Mouse (Mus musculus) myocyte (in vitro differentiated cells): ENCODE results near the gene Pkdrej. TPM values are rescaled to one million over a fixed set of nuclear protein-coding genes. Genes with fewer than 3 reads are reported as not detected.

Experiments
- H3K27me3 ChIP-seq: one replicate; pipeline ENCODE4 v1.6.1; 2011; ENCODE audit not compliant: control insufficient read depth, insufficient read depth, insufficient read length
- H3K36me3 ChIP-seq: one replicate; pipeline ENCODE4 v1.6.1; 2011; ENCODE audit not compliant: control insufficient read depth, insufficient read depth
- H3K4me2 ChIP-seq: one replicate; pipeline ENCODE4 v1.6.1; 2011; ENCODE audit warnings: low read depth, control low read depth
- H3K4me3 ChIP-seq: one replicate; pipeline ENCODE4 v1.5.1; 2011; ENCODE audit warnings: mild to moderate bottlenecking, control low read depth, moderate library complexity
- H3K79me2 ChIP-seq: one replicate; pipeline ENCODE4 v1.6.1; 2011; ENCODE audit not compliant: control insufficient read depth, insufficient read depth
- H3ac ChIP-seq: one replicate; pipeline ENCODE4 v1.6.1; 2011; ENCODE audit not compliant: control insufficient read depth, insufficient read length
- CEBPB ChIP-seq: IDR thresholded peaks from 2 replicates; pipeline ENCODE4 v1.6.1; 2011; ENCODE audit warnings: mild to moderate bottlenecking, moderate library complexity; ENCODE audit not compliant: poor library complexity, insufficient read depth, severe bottlenecking
- E2F4 ChIP-seq: IDR thresholded peaks from one replicate; pipeline ENCODE4 v1.6.1; 2011; ENCODE audit warnings: mild to moderate bottlenecking, control low read depth, moderate library complexity; ENCODE audit not compliant: insufficient read depth
- MAX ChIP-seq: IDR thresholded peaks from one replicate; pipeline ENCODE4 v1.6.1; 2011; ENCODE audit warnings: low read depth, mild to moderate bottlenecking, control low read depth
- MYOD1 ChIP-seq, 3 experiments: IDR thresholded peaks; one replicate each; pipeline ENCODE4 v1.6.1; 2011; ENCODE audit warnings: control low read depth in 2 of 3, low read depth in 2 of 3, mild to moderate bottlenecking in 2 of 3, moderate library complexity in 1 of 3; ENCODE audit not compliant: insufficient read length in 2 of 3, control insufficient read depth in 1 of 3
- MYOG ChIP-seq, 3 experiments: IDR thresholded peaks; one replicate each; pipeline ENCODE4 v1.6.1; 2011; ENCODE audit warnings: control low read depth in 2 of 3, low read depth in 2 of 3, mild to moderate bottlenecking in 2 of 3; ENCODE audit not compliant: insufficient read length in 2 of 3, control insufficient read depth in 1 of 3, insufficient read depth in 1 of 3
- POLR2A ChIP-seq: IDR thresholded peaks from one replicate; pipeline ENCODE4 v1.6.1; 2011; ENCODE audit warnings: low read depth, mild to moderate bottlenecking, control low read depth, moderate library complexity; ENCODE audit not compliant: insufficient read length
- POLR2AphosphoS2 ChIP-seq: IDR thresholded peaks from one replicate; pipeline ENCODE4 v1.6.1; 2011; ENCODE audit warnings: low read depth, control low read depth; ENCODE audit not compliant: insufficient read length
- REST ChIP-seq: IDR thresholded peaks from one replicate; pipeline ENCODE4 v1.6.1; 2011; ENCODE audit warnings: mild to moderate bottlenecking, control low read depth, moderate library complexity; ENCODE audit not compliant: insufficient read depth, insufficient read length
- SRF ChIP-seq: IDR thresholded peaks from one replicate; pipeline ENCODE4 v1.6.1; 2011; ENCODE audit warnings: low read depth; ENCODE audit not compliant: control insufficient read depth, insufficient read length
- TCF12 ChIP-seq: IDR thresholded peaks from one replicate; pipeline ENCODE4 v1.6.1; 2011; ENCODE audit warnings: mild to moderate bottlenecking, control low read depth; ENCODE audit not compliant: poor library complexity, insufficient read depth, severe bottlenecking
- TCF3 ChIP-seq: IDR thresholded peaks from one replicate; pipeline ENCODE4 v1.6.1; 2011; ENCODE audit warnings: low read depth, control low read depth; ENCODE audit not compliant: insufficient read length
- USF1 ChIP-seq: IDR thresholded peaks from one replicate; pipeline ENCODE4 v1.6.1; 2011; ENCODE audit warnings: low read depth, mild to moderate bottlenecking, control low read depth, moderate library complexity
- polyA plus RNA-seq: library from polyadenylated mRNA; unstranded; fragments of >200 nt; fragmentation: generic; extraction: Trizol; gene quantifications from one replicate; pipeline ENCODE4 v1.2.1, GENCODE M21; 2012; ENCODE audit warnings: missing spikeins

The Pkdrej gene
- polyA plus RNA-seq, 1 experiment, result not detected

DNA sequence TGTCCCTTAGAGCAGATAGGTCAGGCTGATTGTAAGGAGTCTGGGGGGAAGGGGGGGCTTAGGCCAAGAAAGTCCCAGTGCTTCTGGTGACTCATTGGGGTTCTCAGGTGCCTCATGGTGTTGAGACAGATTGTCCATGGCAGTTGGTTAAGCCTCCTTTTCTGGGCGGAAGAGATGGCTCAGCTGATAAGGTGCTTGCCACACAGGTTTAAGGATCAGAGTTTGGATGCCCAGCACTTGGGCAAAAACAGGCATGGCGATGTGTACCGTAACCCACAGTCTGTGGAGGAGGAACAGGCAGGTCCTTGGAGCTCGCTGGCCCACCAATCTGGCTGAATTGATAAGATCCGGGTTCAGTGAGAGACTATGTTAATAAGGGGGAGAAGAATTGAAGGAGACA is 15.4 kb upstream of the Pkdrej start:
- no peaks in the 10 kb centered on the region for H3K36me3 ChIP-seq
- H3ac ChIP-seq, result no peak overlapping the region
- H3K79me2 ChIP-seq, result no peaks in the 10 kb centered on the region
- no peak for TF ChIP-seq SRF
- no peak overlapping the region for H3K4me3 ChIP-seq
- peaks cover 39% of the 10 kb centered on the region for H3K27me3 ChIP-seq
- H3K4me2 ChIP-seq, result no peak overlapping the region

DNA sequence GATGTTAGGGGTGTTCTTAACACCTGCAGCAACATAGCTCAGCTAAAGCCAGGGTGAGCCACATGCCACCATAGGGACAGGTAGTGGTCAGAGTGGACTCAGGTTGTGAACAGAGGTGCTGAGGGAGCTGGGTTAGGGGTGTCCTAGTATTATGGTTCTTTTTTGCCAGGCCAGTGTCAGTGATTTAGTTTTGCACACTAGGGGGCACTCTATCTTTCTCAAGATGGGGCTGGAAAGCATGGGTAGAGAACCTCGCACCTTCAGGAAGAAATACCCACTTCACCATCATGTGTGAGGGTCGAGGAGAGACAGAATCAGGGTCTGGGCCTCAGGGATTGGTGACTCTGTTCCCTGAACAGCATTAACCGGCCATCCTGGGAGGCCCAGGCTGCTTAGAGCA is 13.8 kb upstream of the Pkdrej start:
- H3K4me3 ChIP-seq, result no peak overlapping the region
- H3K4me2 ChIP-seq, result no peak overlapping the region
- H3K36me3 ChIP-seq, result no peaks in the 10 kb centered on the region
- H3K79me2 ChIP-seq, result no peaks in the 10 kb centered on the region
- TF ChIP-seq MAX (no peak), TCF12 (no peak), CEBPB (no peak), E2F4 (no peak), SRF (no peak), MYOD1 (IDR thresholded peaks at IDR 0.05; ENCODE audit: control insufficient read depth in 1 of 3, insufficient read length in 2 of 3, low read depth in 2 of 3) (no peak), POLR2AphosphoS2 (no peak), MYOG (IDR thresholded peaks at IDR 0.05; ENCODE audit: control insufficient read depth in 1 of 3, insufficient read depth in 1 of 3, insufficient read length in 2 of 3, low read depth in 2 of 3) (no peak)
- no peak overlapping the region for H3ac ChIP-seq
- peaks cover 49% of the 10 kb centered on the region for H3K27me3 ChIP-seq

DNA sequence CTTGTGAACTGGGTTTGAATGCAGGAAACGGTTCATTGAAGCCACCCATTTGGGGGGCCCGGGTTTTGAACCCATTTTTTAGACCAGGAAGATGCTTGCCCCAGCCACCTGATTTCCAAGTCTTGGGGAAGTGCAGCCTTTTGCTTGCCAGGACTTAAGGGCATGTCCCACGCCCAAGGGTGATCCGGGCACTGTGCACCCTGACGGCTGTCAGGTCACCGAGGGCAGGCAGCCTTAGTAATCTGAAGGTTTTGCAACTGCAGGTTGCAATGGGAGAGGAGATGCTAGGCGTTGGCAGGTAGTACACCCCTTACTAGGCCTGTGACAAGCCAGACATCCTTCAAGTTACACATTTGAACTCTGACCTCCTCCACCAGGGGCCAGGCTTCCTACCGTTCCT is 11.1 kb upstream of the Pkdrej start:
- Histone ChIP-seq H3K79me2 (no peaks in the 10 kb centered on the region), H3ac (no peak overlapping the region), H3K36me3 (no peaks in the 10 kb centered on the region), H3K4me2 (no peak overlapping the region), H3K4me3 (no peak overlapping the region), H3K27me3 (peaks cover 68% of the 10 kb centered on the region)
- TF ChIP-seq TCF12 (no peak), MYOD1 (IDR thresholded peaks at IDR 0.05; ENCODE audit: control insufficient read depth in 1 of 3, insufficient read length in 2 of 3, low read depth in 2 of 3) (no peak), TCF3 (no peak), SRF (no peak), CEBPB (no peak), USF1 (no peak), POLR2A (no peak), POLR2AphosphoS2 (no peak), REST (no peak), MAX (no peak), E2F4 (no peak)

DNA sequence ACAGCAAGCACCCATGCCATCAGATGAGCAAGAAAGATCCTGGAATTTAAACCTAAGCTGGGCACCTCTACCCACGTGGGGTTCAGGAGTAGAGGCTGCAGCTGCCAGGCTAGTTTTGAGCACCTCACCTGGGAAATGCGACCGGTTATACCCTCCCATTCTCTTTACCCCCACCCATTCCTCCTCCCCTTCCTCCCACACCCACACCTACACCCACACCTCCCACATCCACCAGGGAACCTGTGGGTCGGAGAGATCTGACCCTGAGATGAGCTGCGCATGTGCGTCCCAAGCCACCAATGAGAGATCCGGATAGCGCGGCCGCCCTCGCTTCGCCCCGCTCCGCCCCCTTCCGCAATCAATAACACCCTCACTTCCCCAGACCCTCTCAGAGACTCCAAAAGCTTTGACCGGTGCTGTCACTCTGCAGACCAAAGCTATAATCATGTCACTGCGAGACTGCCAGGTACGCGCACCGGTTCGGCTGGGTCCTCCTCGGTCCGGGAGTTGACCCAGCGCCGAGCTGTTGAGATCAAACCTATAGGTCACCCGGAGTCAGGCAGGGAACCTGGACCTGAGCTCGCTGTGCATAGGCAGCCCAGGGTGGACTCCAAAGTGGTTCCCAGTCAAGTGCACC is 10.5 kb upstream of the Pkdrej start, which contains the start of gene Ttc38:
Gene Ttc38 (plus strand): TSS at position 353 of the 637 bp plus-strand sequence.
- Histone ChIP-seq H3K4me3 (no peak within 1 kb of the TSS), H3K79me2 (no peaks in the 10 kb centered on the region)

DNA sequence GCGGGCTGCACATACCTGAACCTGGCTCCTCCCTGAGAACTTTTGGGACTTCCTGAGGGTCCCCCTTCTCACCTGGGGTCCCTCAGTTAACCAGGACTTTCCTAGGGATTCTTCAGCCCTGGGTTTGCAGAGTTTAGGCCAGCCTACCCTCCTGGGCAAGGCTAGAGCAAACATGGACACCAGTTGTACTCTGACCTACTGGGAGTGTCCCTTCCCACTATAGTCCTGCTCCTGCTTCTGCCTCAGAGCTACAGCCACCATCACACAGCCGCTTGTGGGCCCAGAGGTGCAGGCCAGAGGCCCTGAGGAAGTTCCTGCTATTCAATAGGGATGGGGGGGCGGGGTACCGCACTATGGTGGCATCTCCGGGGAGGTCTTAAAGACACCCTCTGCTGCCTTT is 7.9 kb upstream of the Pkdrej start:
- H3ac ChIP-seq, result no peak overlapping the region
- no peak overlapping the region for H3K4me3 ChIP-seq
- H3K79me2 ChIP-seq, result no peaks in the 10 kb centered on the region
- H3K4me2 ChIP-seq, result no peak overlapping the region
- H3K27me3 ChIP-seq, result peaks cover 66% of the 10 kb centered on the region
- TF ChIP-seq CEBPB, result no peak
- H3K36me3 ChIP-seq, result no peaks in the 10 kb centered on the region

More for the DNA sequence above, 10.5 kb upstream of the Pkdrej start, which contains the start of gene Ttc38:
- TF ChIP-seq POLR2AphosphoS2 (no peak), MYOD1 (IDR thresholded peaks at IDR 0.05; ENCODE audit: control insufficient read depth in 1 of 3, insufficient read length in 2 of 3, low read depth in 2 of 3) (no peak), E2F4 (no peak), REST (no peak), USF1 (no peak), TCF12 (no peak), MAX (no peak), POLR2A (no peak), MYOG (IDR thresholded peaks at IDR 0.05; ENCODE audit: control insufficient read depth in 1 of 3, insufficient read depth in 1 of 3, insufficient read length in 2 of 3, low read depth in 2 of 3) (no peak)
- Histone ChIP-seq H3K36me3 (no peaks in the 10 kb centered on the region), H3K4me2 (no peak within 1 kb of the TSS), H3K27me3 (peaks cover 73% of the 10 kb centered on the region), H3ac (no peak within 1 kb of the TSS)

DNA sequence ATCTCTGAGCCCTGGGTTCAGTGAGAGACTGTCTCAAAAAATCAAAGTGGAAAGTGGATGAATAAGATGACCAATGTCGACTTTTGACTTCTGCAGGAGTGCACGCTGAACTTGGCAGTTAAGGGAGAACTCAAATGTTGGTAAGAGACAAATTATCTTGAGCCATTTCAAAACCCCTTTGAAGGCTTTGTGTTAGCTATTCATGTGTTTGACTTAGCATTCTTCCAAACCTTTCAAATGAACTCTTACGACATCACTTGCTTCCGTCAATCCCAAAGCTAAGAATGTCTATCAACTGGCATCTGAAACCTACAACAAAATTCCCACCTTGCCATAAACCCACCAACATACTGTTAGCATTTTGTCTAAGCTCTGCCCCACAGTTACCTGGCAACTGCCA is 6.5 kb upstream of the Pkdrej start:
- TF ChIP-seq MYOG (IDR thresholded peaks at IDR 0.05; ENCODE audit: control insufficient read depth in 1 of 3, insufficient read depth in 1 of 3, insufficient read length in 2 of 3, low read depth in 2 of 3) (no peak), E2F4 (no peak), TCF12 (no peak), MAX (no peak), POLR2AphosphoS2 (no peak), MYOD1 (IDR thresholded peaks at IDR 0.05; ENCODE audit: control insufficient read depth in 1 of 3, insufficient read length in 2 of 3, low read depth in 2 of 3) (no peak), CEBPB (no peak), TCF3 (no peak), POLR2A (no peak), REST (no peak), USF1 (no peak), SRF (no peak)

More for the DNA sequence above, 6.5 kb upstream of the Pkdrej start:
- Histone ChIP-seq H3ac (no peak overlapping the region), H3K79me2 (no peaks in the 10 kb centered on the region), H3K27me3 (peaks cover 69% of the 10 kb centered on the region), H3K4me3 (no peak overlapping the region), H3K36me3 (no peaks in the 10 kb centered on the region), H3K4me2 (no peak overlapping the region)
